Mouse (Mus musculus): ENCODE results near the gene Lsamp. TPM values are rescaled to one million over a fixed set of nuclear protein-coding genes. Genes with fewer than 3 reads are reported as not detected.

The Lsamp gene
- polyA plus RNA-seq, 1 experiment from 2014 or later: 1.3 TPM

- DNase-seq (ENCODE audit: low spot score) (no peak), ATAC-seq (replicated peaks; ENCODE audit: low FRiP score) (peak; percentile 79)
- no peak overlapping the region for H3K27ac ChIP-seq (ENCODE audit: low read depth, low read length)
- no peaks in the 10 kb centered on the region for H3K36me3 ChIP-seq (ENCODE audit: control insufficient read depth, insufficient read depth, low read length)
- H3K9ac ChIP-seq (ENCODE audit: low read depth, low read length): no peak overlapping the region
- H3K9me3 ChIP-seq (ENCODE audit: control insufficient read depth, low read length): no peaks in the 10 kb centered on the region
- no peak overlapping the region for H3K4me2 ChIP-seq
- H3K27me3 ChIP-seq (replicated peaks; ENCODE audit: control insufficient read depth, insufficient read depth, low read length): no peaks in the 10 kb centered on the region
- no peak overlapping the region for H3K4me3 ChIP-seq (ENCODE audit: low read depth, low read length)
- H3K4me1 ChIP-seq (replicated peaks; ENCODE audit: control insufficient read depth, insufficient read depth, low read length): no peaks in the 10 kb centered on the region
- WGBS: 54% methylated on average over 4 of the region's 4 CpGs
Observed at GRCm38 (mm10) chr16:41242841-41243240, 1258.7 kb downstream of the Lsamp start.

GRCm38 (mm10) chr16:41244711-41245110 is 1260.5 kb downstream of the Lsamp start:
- no peaks in the 10 kb centered on the region for H3K27me3 ChIP-seq (replicated peaks; ENCODE audit: control insufficient read depth, insufficient read depth, low read length)
- no peak overlapping the region for H3K4me3 ChIP-seq (ENCODE audit: low read depth, low read length)
- ATAC-seq (replicated peaks; ENCODE audit: low FRiP score): no peak
- no peaks in the 10 kb centered on the region for H3K9me3 ChIP-seq (ENCODE audit: control insufficient read depth, low read length)
- DNase-seq (ENCODE audit: low spot score): no peak
- H3K36me3 ChIP-seq (ENCODE audit: control insufficient read depth, insufficient read depth, low read length): no peaks in the 10 kb centered on the region
- no peak overlapping the region for H3K4me2 ChIP-seq
- WGBS: 7% methylated on average over 2 of the region's 2 CpGs
- no peak overlapping the region for H3K27ac ChIP-seq (ENCODE audit: low read depth, low read length)
- H3K4me1 ChIP-seq (replicated peaks; ENCODE audit: control insufficient read depth, insufficient read depth, low read length): no peaks in the 10 kb centered on the region
- H3K9ac ChIP-seq (ENCODE audit: low read depth, low read length): no peak overlapping the region

- Histone ChIP-seq H3K4me2 (no peak overlapping the region), H3K9ac (ENCODE audit: low read depth, low read length) (no peak overlapping the region), H3K4me3 (ENCODE audit: low read depth, low read length) (no peak overlapping the region), H3K36me3 (ENCODE audit: control insufficient read depth, insufficient read depth, low read length) (no peaks in the 10 kb centered on the region), H3K4me1 (replicated peaks; ENCODE audit: control insufficient read depth, insufficient read depth, low read length) (no peaks in the 10 kb centered on the region), H3K27ac (ENCODE audit: low read depth, low read length) (no peak overlapping the region), H3K9me3 (ENCODE audit: control insufficient read depth, low read length) (no peaks in the 10 kb centered on the region), H3K27me3 (replicated peaks; ENCODE audit: control insufficient read depth, insufficient read depth, low read length) (no peaks in the 10 kb centered on the region)
- ATAC-seq (replicated peaks; ENCODE audit: low FRiP score): no peak
- 56% methylated on average over 12 of the region's 12 CpGs for WGBS
- DNase-seq (ENCODE audit: low spot score): no peak
Observed at GRCm38 (mm10) chr16:41258145-41259035, 1274.2 kb downstream of the Lsamp start.

GRCm38 (mm10) chr16:41275999-41276671 is 1292.0 kb downstream of the Lsamp start:
- Histone ChIP-seq H3K27me3 (replicated peaks; ENCODE audit: control insufficient read depth, insufficient read depth, low read length) (no peaks in the 10 kb centered on the region), H3K36me3 (ENCODE audit: control insufficient read depth, insufficient read depth, low read length) (no peaks in the 10 kb centered on the region), H3K4me3 (ENCODE audit: low read depth, low read length) (no peak overlapping the region), H3K9ac (ENCODE audit: low read depth, low read length) (no peak overlapping the region), H3K27ac (ENCODE audit: low read depth, low read length) (no peak overlapping the region), H3K4me1 (replicated peaks; ENCODE audit: control insufficient read depth, insufficient read depth, low read length) (no peaks in the 10 kb centered on the region), H3K9me3 (ENCODE audit: control insufficient read depth, low read length) (no peaks in the 10 kb centered on the region), H3K4me2 (no peak overlapping the region)
- WGBS: 83% methylated on average over 2 of the region's 2 CpGs
- DNase-seq (ENCODE audit: low spot score) (no peak), ATAC-seq (replicated peaks; ENCODE audit: low FRiP score) (no peak)

- DNase-seq (ENCODE audit: low spot score): no peak
- Histone ChIP-seq H3K4me3 (ENCODE audit: low read depth, low read length) (no peak overlapping the region), H3K27me3 (replicated peaks; ENCODE audit: control insufficient read depth, insufficient read depth, low read length) (no peaks in the 10 kb centered on the region), H3K4me1 (replicated peaks; ENCODE audit: control insufficient read depth, insufficient read depth, low read length) (no peaks in the 10 kb centered on the region), H3K4me2 (no peak overlapping the region), H3K27ac (ENCODE audit: low read depth, low read length) (no peak overlapping the region), H3K9ac (ENCODE audit: low read depth, low read length) (no peak overlapping the region), H3K36me3 (ENCODE audit: control insufficient read depth, insufficient read depth, low read length) (no peaks in the 10 kb centered on the region), H3K9me3 (ENCODE audit: control insufficient read depth, low read length) (no peaks in the 10 kb centered on the region)
- ATAC-seq (replicated peaks; ENCODE audit: low FRiP score): no peak
- WGBS: 74% methylated on average over 3 of the region's 3 CpGs
Observed at GRCm38 (mm10) chr16:41317992-41318391, 1333.8 kb downstream of the Lsamp start.

- no peak for DNase-seq (ENCODE audit: low spot score)
- Histone ChIP-seq H3K36me3 (ENCODE audit: control insufficient read depth, insufficient read depth, low read length) (no peaks in the 10 kb centered on the region), H3K4me3 (ENCODE audit: low read depth, low read length) (no peak overlapping the region), H3K9ac (ENCODE audit: low read depth, low read length) (no peak overlapping the region), H3K4me1 (replicated peaks; ENCODE audit: control insufficient read depth, insufficient read depth, low read length) (no peaks in the 10 kb centered on the region), H3K27me3 (replicated peaks; ENCODE audit: control insufficient read depth, insufficient read depth, low read length) (no peaks in the 10 kb centered on the region), H3K9me3 (ENCODE audit: control insufficient read depth, low read length) (no peaks in the 10 kb centered on the region), H3K27ac (ENCODE audit: low read depth, low read length) (no peak overlapping the region), H3K4me2 (no peak overlapping the region)
- 66% methylated on average over 1 of the region's 1 CpGs for WGBS
- ATAC-seq (replicated peaks; ENCODE audit: low FRiP score): no peak
Observed at GRCm38 (mm10) chr16:41343431-41343830, 1359.3 kb downstream of the Lsamp start.

GRCm38 (mm10) chr16:41365138-41365537 is 1381.0 kb downstream of the Lsamp start:
- ATAC-seq (replicated peaks; ENCODE audit: low FRiP score): no peak
- no peaks in the 10 kb centered on the region for H3K27me3 ChIP-seq (replicated peaks; ENCODE audit: control insufficient read depth, insufficient read depth, low read length)
- H3K27ac ChIP-seq (ENCODE audit: low read depth, low read length): no peak overlapping the region
- DNase-seq (ENCODE audit: low spot score): no peak
- H3K9me3 ChIP-seq (ENCODE audit: control insufficient read depth, low read length): no peaks in the 10 kb centered on the region
- no peak overlapping the region for H3K4me2 ChIP-seq
- no peaks in the 10 kb centered on the region for H3K36me3 ChIP-seq (ENCODE audit: control insufficient read depth, insufficient read depth, low read length)
- H3K9ac ChIP-seq (ENCODE audit: low read depth, low read length): no peak overlapping the region
- no peaks in the 10 kb centered on the region for H3K4me1 ChIP-seq (replicated peaks; ENCODE audit: control insufficient read depth, insufficient read depth, low read length)
- H3K4me3 ChIP-seq (ENCODE audit: low read depth, low read length): no peak overlapping the region
- WGBS: 79% methylated on average over 2 of the region's 2 CpGs

- H3K4me3 ChIP-seq (ENCODE audit: low read depth, low read length): no peak overlapping the region
- no peaks in the 10 kb centered on the region for H3K36me3 ChIP-seq (ENCODE audit: control insufficient read depth, insufficient read depth, low read length)
- H3K4me2 ChIP-seq: no peak overlapping the region
- DNase-seq (ENCODE audit: low spot score) (no peak), ATAC-seq (replicated peaks; ENCODE audit: low FRiP score) (no peak)
- H3K27me3 ChIP-seq (replicated peaks; ENCODE audit: control insufficient read depth, insufficient read depth, low read length): no peaks in the 10 kb centered on the region
- no peaks in the 10 kb centered on the region for H3K4me1 ChIP-seq (replicated peaks; ENCODE audit: control insufficient read depth, insufficient read depth, low read length)
- no peak overlapping the region for H3K9ac ChIP-seq (ENCODE audit: low read depth, low read length)
- WGBS: 48% methylated on average over 3 of the region's 3 CpGs
- H3K9me3 ChIP-seq (ENCODE audit: control insufficient read depth, low read length): no peaks in the 10 kb centered on the region
- no peak overlapping the region for H3K27ac ChIP-seq (ENCODE audit: low read depth, low read length)
Observed at GRCm38 (mm10) chr16:41383702-41384101, 1399.5 kb downstream of the Lsamp start.

- 69% methylated on average over 1 of the region's 1 CpGs for WGBS
- no peak overlapping the region for H3K9ac ChIP-seq (ENCODE audit: low read depth, low read length)
- DNase-seq (ENCODE audit: low spot score): no peak
Observed at GRCm38 (mm10) chr16:41384288-41384687, 1400.1 kb downstream of the Lsamp start.

More at GRCm38 (mm10) chr16:41384288-41384687, 1400.1 kb downstream of the Lsamp start:
- Histone ChIP-seq H3K27ac (ENCODE audit: low read depth, low read length) (no peak overlapping the region), H3K9me3 (ENCODE audit: control insufficient read depth, low read length) (no peaks in the 10 kb centered on the region), H3K4me2 (no peak overlapping the region), H3K36me3 (ENCODE audit: control insufficient read depth, insufficient read depth, low read length) (no peaks in the 10 kb centered on the region), H3K4me1 (replicated peaks; ENCODE audit: control insufficient read depth, insufficient read depth, low read length) (no peaks in the 10 kb centered on the region), H3K27me3 (replicated peaks; ENCODE audit: control insufficient read depth, insufficient read depth, low read length) (no peaks in the 10 kb centered on the region), H3K4me3 (ENCODE audit: low read depth, low read length) (no peak overlapping the region)
- no peak for ATAC-seq (replicated peaks; ENCODE audit: low FRiP score)
